Mouse (Mus musculus): ENCODE results near the gene Edrf1.

- TF ChIP-seq CTCF (IDR thresholded peaks at IDR 0.05) (no peak), EP300 (IDR thresholded peaks at IDR 0.05; ENCODE audit: insufficient read depth, low read depth, low read length) (no peak)
These were observed 27.8 kb upstream of the Edrf1 start for GRCm38 (mm10) chr7:133609585-133609984.
